Mouse (Mus musculus) c-Kit-negative CD71-positive TER-119-positive erythroid progenitor cells, embryonic 14.5 days (primary cell): ENCODE results near the gene Scel.
"Not testable (repeated sequence)": the region's sequence is repeated elsewhere in the genome, so short reads cannot be mapped to it uniquely, and the experiment has no call there.

Experiments used
- DNase-seq: peaks from one replicate; pipeline ENCODE4 v3.0.0-alpha.2; 2013; ENCODE audit warnings: low read depth, low spot score

Gene Scel

DNA sequence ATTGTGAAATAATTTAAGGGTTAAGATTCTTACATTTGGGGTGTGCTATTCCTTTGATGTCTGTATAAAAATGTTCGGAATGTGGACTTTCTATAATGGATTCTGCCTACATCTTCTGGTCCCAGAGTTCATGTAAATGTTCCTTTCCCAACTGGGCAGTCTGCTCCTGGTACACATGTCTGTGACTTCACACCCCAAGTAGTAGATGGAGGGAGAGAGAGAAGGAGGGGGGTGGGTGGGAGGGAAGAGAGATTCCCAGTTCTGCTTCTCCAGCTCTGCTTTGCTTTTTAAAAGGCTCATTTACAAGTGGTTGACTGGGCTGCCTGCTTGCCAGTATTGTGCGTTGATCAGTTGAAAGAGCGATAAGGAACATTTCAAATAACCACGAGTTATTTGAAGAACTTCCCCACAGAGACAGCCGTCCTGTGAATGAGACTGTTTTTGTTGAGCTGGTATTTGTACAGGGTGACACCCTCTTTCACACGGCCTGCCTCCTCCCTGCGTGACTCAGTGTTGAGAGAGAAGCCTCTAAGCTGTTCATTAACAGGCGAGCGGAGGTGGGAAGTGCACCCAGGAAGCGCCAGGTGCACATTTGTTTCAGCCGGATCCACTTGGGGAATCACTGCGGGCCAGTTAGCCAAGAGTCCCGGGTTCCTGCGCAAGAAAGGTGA lies at the start of gene Scel:
TSS of gene Scel (plus strand) at position 541 of the 671 bp plus-strand sequence.
- no peak for DNase-seq

DNA sequence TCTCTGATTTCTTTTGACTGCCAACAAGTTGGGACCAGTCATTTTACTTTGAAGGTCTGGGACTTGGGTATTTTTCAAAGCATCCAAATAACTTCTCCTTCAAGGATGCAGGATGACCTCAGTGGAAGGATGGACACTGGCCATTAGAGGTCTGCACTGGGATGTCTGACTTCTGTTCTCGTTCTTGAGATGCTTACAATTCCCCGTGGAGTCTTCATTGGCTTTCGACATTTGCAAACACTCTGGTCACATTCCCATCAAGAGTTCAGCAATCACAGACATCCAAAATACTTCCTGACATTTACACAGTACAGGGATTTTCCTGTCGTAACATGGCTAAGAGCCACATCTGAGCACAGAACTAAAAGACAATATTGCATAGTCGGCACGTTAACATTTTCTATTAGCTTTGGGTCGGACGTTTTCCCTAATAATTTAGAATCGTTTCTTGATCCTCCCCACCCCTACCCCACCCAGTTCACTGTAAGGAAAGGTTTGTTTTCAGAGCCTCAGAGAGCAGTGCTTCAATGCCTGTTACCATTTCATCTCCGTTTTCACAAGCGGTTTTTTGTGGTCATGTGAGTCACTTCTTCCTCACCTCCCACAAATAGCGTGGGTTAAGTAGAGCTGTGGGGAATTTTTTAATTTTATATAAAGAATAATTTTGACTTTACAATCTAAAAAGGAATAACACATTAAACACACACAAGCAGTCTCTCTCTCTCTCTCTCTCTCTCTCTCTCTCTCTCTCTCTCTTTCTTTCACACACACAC lies 44.3 kb upstream of the Scel start:
- no peak for DNase-seq

GRCm38 (mm10) chr14:103469464-103470015 lies 43.6 kb upstream of the Scel start:
- DNase-seq = no peak

GRCm38 (mm10) chr14:103471074-103471778 lies 41.9 kb upstream of the Scel start:
- no peak for DNase-seq

DNA sequence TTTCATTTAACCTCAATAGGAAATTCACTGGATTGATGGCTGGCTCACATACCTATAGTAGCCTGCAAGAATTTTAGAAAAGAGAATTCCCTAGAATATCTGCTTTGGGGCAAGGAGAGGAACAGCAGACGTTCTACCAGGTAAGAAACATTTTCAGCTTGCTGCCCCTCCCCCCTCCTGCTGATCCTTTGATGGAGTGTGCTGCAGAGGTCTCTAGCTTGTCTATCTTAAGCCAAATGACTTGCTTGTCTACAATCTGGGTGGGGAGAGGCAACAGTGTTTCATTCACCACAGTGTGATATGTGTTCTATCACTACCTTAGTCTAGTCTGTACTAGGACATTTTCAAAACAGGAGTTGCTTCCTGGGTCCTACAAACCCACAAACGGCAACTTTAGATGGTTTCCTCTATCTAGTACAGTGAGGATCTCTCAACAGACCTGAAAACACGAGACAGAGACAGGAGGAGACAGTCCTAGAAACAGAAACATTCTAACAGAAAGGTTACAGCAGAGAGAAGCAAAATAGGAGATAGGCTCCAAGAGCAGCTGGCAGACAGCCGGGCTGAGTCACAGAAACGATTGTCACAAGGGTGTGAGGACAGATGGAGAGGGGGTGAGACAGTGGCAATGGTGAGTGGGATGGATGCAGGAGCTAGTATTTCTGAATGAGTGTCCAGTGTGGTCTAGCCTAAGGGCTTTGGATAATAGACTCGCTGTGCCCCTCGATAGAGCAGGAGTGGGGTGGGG lies 41.2 kb upstream of the Scel start:
- DNase-seq = no peak

DNA sequence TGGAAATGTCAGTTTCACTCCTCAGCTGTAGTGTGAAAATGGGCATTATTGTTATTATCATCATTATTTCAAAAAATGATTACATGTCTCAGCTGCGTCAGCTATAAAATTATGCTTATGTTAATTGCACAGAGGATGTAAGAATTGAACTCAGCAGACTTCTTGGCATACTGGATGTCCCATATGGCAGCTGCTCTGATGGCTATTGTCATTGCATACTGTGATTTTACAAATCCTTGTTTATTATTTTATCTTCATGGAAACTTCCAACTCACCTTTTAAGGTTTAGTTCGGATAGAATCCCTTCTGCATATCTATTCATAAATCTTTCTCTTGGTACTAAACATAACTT lies 40.6 kb upstream of the Scel start:
- no peak for DNase-seq

GRCm38 (mm10) chr14:103475312-103475711 lies 37.8 kb upstream of the Scel start:
- no peak for DNase-seq

GRCm38 (mm10) chr14:103476232-103476631 lies 36.9 kb upstream of the Scel start:
- DNase-seq = not testable (repeated sequence)

- no peak for DNase-seq
These were observed 35.9 kb upstream of the Scel start for GRCm38 (mm10) chr14:103477281-103477680.

GRCm38 (mm10) chr14:103477959-103478358 lies 35.2 kb upstream of the Scel start:
- no peak for DNase-seq

- DNase-seq = no peak
These were observed 33.7 kb upstream of the Scel start for GRCm38 (mm10) chr14:103479446-103479845.

DNA sequence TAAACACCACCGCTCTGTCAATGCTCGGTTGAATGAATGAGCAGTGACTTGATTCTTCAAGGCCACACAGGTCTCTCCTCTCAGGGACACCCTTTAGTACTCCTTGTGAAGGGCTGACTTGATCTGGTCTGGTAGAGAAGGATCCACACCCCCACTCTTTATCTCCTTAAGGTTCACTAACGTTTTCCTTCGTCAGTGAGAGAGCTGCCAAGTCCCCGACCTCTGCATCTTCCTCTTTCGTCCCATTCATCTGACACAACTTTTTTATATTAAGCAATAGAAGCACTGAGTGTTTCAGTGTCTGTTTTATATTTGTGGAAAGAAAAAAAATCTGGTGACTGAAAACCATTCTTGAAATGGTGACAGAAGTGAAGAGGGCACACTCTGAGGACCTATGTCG lies 31.6 kb upstream of the Scel start:
- no peak for DNase-seq

DNA sequence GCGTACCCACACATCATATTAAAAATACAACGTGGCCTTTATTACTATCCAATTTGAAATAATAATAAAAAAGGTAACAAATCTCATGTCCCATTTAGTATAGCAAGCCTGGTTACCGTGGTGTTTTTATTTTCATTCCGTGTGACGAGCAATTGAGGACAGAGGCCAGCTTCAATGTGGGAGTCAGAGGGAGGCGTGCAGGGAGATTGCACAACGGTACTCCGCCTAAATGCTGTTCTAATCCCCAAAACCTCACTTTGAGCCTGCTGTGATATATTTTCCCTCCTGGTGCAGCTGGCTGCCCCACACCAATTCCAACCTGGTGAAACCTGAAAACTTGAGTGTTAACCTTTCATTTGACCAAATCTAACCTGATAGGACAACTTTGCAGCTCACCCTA lies 27.5 kb upstream of the Scel start:
- DNase-seq = no peak

- no peak for DNase-seq
These were observed 26.2 kb upstream of the Scel start for GRCm38 (mm10) chr14:103486974-103487373.

- no peak for DNase-seq
These were observed 24.5 kb upstream of the Scel start for GRCm38 (mm10) chr14:103488659-103489058.

GRCm38 (mm10) chr14:103498199-103498598 lies 14.9 kb upstream of the Scel start:
- DNase-seq = no peak

GRCm38 (mm10) chr14:103498613-103499012 lies 14.5 kb upstream of the Scel start:
- no peak for DNase-seq

GRCm38 (mm10) chr14:103499060-103499459 lies 14.1 kb upstream of the Scel start:
- DNase-seq = no peak

DNA sequence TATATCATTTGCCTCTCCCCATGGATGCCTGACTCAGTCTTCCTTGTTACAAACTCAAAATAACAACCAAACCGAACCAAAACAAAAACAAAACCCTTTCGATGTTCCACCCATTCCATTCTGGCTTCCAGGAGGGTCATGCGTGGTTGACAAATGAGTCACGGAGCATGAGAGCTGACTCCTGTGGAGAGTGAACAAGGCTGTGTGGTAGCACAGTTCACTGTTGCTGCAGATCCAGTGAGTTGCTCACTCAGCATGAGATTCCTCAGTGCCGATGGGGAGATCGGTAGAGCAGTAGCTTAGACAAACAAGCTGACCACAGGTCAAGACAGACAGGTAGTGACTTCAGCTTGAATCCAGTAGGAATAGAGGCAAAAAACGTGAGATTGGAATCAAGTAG lies 12.8 kb upstream of the Scel start:
- no peak for DNase-seq

- DNase-seq = no peak
These were observed 12.2 kb upstream of the Scel start for GRCm38 (mm10) chr14:103500941-103501340.

- DNase-seq = no peak
These were observed 8.6 kb upstream of the Scel start for GRCm38 (mm10) chr14:103504514-103504913.

GRCm38 (mm10) chr14:103509544-103509943 lies 3.6 kb upstream of the Scel start:
- DNase-seq = no peak
